Mouse (Mus musculus): ENCODE results near the gene Ercc8. TPM values are rescaled to one million over a fixed set of nuclear protein-coding genes. Genes with fewer than 3 reads are reported as not detected.
A peak's percentile ranks its signal among the peaks of the same experiment; 100 is the strongest.

Gene Ercc8
- total and polyA plus RNA-seq, 3 experiments: 15.9 to 22.2 TPM; not detected in 1

DNA sequence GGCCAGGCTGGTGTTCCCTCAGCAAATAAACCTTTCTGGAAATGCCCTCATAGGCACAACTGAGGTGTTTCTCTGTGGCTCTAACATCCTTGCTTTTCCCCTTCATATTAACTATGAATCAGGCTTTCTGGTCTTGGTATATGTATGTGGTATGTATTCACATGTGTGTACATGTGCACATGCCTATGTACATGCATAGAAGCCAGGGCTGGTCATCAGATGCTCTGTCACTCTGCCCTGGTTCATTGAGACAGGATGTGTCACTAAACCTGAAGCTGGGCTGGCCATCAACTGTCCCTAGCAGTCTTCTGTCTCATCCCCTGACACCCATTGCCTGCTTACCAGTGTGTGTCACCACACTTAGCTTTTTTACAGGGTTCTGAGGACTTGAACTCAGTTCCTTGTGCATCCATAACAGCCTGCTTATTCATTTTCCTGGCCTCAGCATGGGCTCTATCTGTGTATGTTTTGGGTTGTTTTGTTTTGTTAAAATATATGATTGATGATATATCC is 26.3 kb downstream of the Ercc8 start:
- Histone ChIP-seq H3K27ac (ENCODE audit: control insufficient read depth, low read depth, low read length) (peak overlapping the region; percentile 20; the same call in 1 of the 2 replicates), H3K9me3 (replicated peaks; ENCODE audit: insufficient read depth, low read length) (no peaks in the 10 kb centered on the region), H3K4me1 (ENCODE audit: control insufficient read depth in 1 of 2, insufficient read depth in 2 of 2, low read length in 2 of 2) (peaks cover 15 to 24% of the 10 kb centered on the region in 2 experiments), H3K79me2 (ENCODE audit: control insufficient read depth, insufficient read depth, low read length, poor library complexity) (peaks cover 5% of the 10 kb centered on the region), H3K36me3 (ENCODE audit: control insufficient read depth in 1 of 2, insufficient read depth in 2 of 2, low read length in 2 of 2) (peaks cover 6 to 34% of the 10 kb centered on the region in 2 experiments), H3K9ac (ENCODE audit: control insufficient read depth, low read depth, low read length, poor library complexity, severe bottlenecking) (no peak overlapping the region), H3K4me3 (ENCODE audit: control insufficient read depth in 1 of 2, insufficient read depth in 1 of 2, low read depth in 2 of 2, low read length in 2 of 2) (no peak overlapping the region), H3K27me3 (ENCODE audit: control insufficient read depth in 1 of 2, insufficient read depth in 2 of 2, low read length in 2 of 2) (no peaks in the 10 kb centered on the region)
- DNase-seq (ENCODE audit: low read depth, low spot score): peak; percentile 54
- peak in 1 of 2 experiments; percentile 39; a peak in 1 of 4 replicates for TF ChIP-seq POLR2A (IDR thresholded peaks at IDR 0.05; ENCODE audit: control insufficient read depth in 1 of 2, insufficient read depth in 1 of 2, low read depth in 1 of 2, low read length in 2 of 2, poor library complexity in 1 of 2)
- no peak for TF ChIP-seq MAX (IDR thresholded peaks at IDR 0.05; ENCODE audit: low read length)
- TF ChIP-seq KAT2A (conservative IDR thresholded peaks at IDR 0.05; ENCODE audit: low read depth, low read length): no peak
- no peak for TF ChIP-seq USF1 (IDR thresholded peaks at IDR 0.05; ENCODE audit: low read depth, low read length)
- peak; percentile 27; the same call in 1 of the 2 replicates for TF ChIP-seq NELFE (IDR thresholded peaks at IDR 0.05; ENCODE audit: low read depth, low read length)
- TF ChIP-seq NRF1 (IDR thresholded peaks at IDR 0.05; ENCODE audit: insufficient read depth, low read depth, low read length, poor library complexity, severe bottlenecking): no peak
- no peak for TF ChIP-seq USF2 (IDR thresholded peaks at IDR 0.05; ENCODE audit: borderline replicate concordance in 1 of 2, insufficient read depth in 1 of 2, low read depth in 1 of 2, low read length in 2 of 2)
- peak; percentile 93; the same call in 1 of the 2 replicates for TF ChIP-seq POLR2AphosphoS5 (IDR thresholded peaks at IDR 0.05; ENCODE audit: borderline replicate concordance, low read depth, low read length)
- peak; percentile 75; the same call in 1 of the 2 replicates for TF ChIP-seq POLR2AphosphoS2 (IDR thresholded peaks at IDR 0.05; ENCODE audit: low read length)
- TF ChIP-seq JUND (IDR thresholded peaks at IDR 0.05; ENCODE audit: low read depth, low read length): no peak
- no peak for TF ChIP-seq TBP (IDR thresholded peaks at IDR 0.05; ENCODE audit: low read depth, low read length)

GRCm38 (mm10) chr13:108185530-108185929 is 27.0 kb downstream of the Ercc8 start:
- H3K79me2 ChIP-seq (ENCODE audit: control insufficient read depth, insufficient read depth, low read length, poor library complexity): peaks cover 5% of the 10 kb centered on the region
- H3K27me3 ChIP-seq (ENCODE audit: control insufficient read depth in 1 of 2, insufficient read depth in 2 of 2, low read length in 2 of 2): no peaks in the 10 kb centered on the region
- no peak overlapping the region for H3K4me3 ChIP-seq (ENCODE audit: control insufficient read depth in 1 of 2, insufficient read depth in 1 of 2, low read depth in 2 of 2, low read length in 2 of 2)
- H3K27ac ChIP-seq (ENCODE audit: control insufficient read depth, low read depth, low read length): peak overlapping the region; percentile 49; the same call in 1 of the 2 replicates
- DNase-seq (ENCODE audit: low read depth, low spot score): peak; percentile 80
- TF ChIP-seq MAFK (IDR thresholded peaks at IDR 0.05; ENCODE audit: borderline replicate concordance, low read depth, low read length): 0 out of 2 replicates have a peak, but pooled peaks have one; percentile 53
- no peak for TF ChIP-seq ETS1 (IDR thresholded peaks at IDR 0.05; ENCODE audit: low read depth, low read length)
- TF ChIP-seq ZMIZ1 (IDR thresholded peaks at IDR 0.05; ENCODE audit: low read depth, low read length): peak; percentile 94
- TF ChIP-seq ELF1 (IDR thresholded peaks at IDR 0.05; ENCODE audit: low read depth, low read length): no peak
- no peak for TF ChIP-seq NELFE (IDR thresholded peaks at IDR 0.05; ENCODE audit: low read depth, low read length)
- no peak for TF ChIP-seq MAX (IDR thresholded peaks at IDR 0.05; ENCODE audit: low read length)
- TF ChIP-seq POLR2AphosphoS2 (IDR thresholded peaks at IDR 0.05; ENCODE audit: low read length): peak; percentile 12; the same call in 1 of the 2 replicates
- TF ChIP-seq SMC3 (IDR thresholded peaks at IDR 0.05; ENCODE audit: low read depth, low read length): peak; percentile 32
- no peak for TF ChIP-seq NRF1 (IDR thresholded peaks at IDR 0.05; ENCODE audit: insufficient read depth, low read depth, low read length, poor library complexity, severe bottlenecking)
- TF ChIP-seq HCFC1 (IDR thresholded peaks at IDR 0.05; ENCODE audit: low read depth, low read length): peak; percentile 18; the same call in 1 of the 2 replicates
- no peak for TF ChIP-seq MYB (IDR thresholded peaks at IDR 0.05; ENCODE audit: low read depth, low read length)
- no peak for TF ChIP-seq POLR2AphosphoS5 (IDR thresholded peaks at IDR 0.05; ENCODE audit: borderline replicate concordance, low read depth, low read length)
- no peak for TF ChIP-seq RCOR1 (IDR thresholded peaks at IDR 0.05; ENCODE audit: low read depth, low read length)
- no peak for TF ChIP-seq E2F4 (IDR thresholded peaks at IDR 0.05; ENCODE audit: borderline replicate concordance, low read depth, low read length)
- no peak for TF ChIP-seq ZC3H11A (IDR thresholded peaks at IDR 0.05; ENCODE audit: low read depth, low read length)
- no peak for TF ChIP-seq RAD21 (IDR thresholded peaks at IDR 0.05; ENCODE audit: low read depth, low read length)
- peak in 2 of 3 experiments; percentile 4 to 36; a peak in 2 of 6 replicates for TF ChIP-seq CTCF (IDR thresholded peaks at IDR 0.05 in 2 of 3, conservative IDR thresholded peaks at IDR 0.05 in 1 of 3; ENCODE audit: control insufficient read depth in 1 of 3, insufficient read depth in 1 of 3, low read depth in 2 of 3, low read length in 3 of 3, poor library complexity in 1 of 3, severe bottlenecking in 1 of 3)
- no peak for TF ChIP-seq GATA1 (IDR thresholded peaks at IDR 0.05; ENCODE audit: low read depth, low read length)
- TF ChIP-seq ZKSCAN1 (IDR thresholded peaks at IDR 0.05; ENCODE audit: low read depth, low read length): no peak
- 0 out of 2 replicates have a peak, but pooled peaks have one; percentile 9 for TF ChIP-seq CHD2 (IDR thresholded peaks at IDR 0.05; ENCODE audit: low read length)
- peaks cover 8 to 22% of the 10 kb centered on the region in 2 experiments for H3K4me1 ChIP-seq (ENCODE audit: control insufficient read depth in 1 of 2, insufficient read depth in 2 of 2, low read length in 2 of 2)
- no peak overlapping the region for H3K9ac ChIP-seq (ENCODE audit: control insufficient read depth, low read depth, low read length, poor library complexity, severe bottlenecking)
- no peaks in the 10 kb centered on the region for H3K9me3 ChIP-seq (replicated peaks; ENCODE audit: insufficient read depth, low read length)
- H3K36me3 ChIP-seq (ENCODE audit: control insufficient read depth in 1 of 2, insufficient read depth in 2 of 2, low read length in 2 of 2): peaks cover 0 to 29% of the 10 kb centered on the region in 2 experiments; a peak in 3 of 4 replicates
